Mouse (Mus musculus): ENCODE data around the gene Mgst3. TPM values are rescaled to one million over a fixed set of nuclear protein-coding genes. Genes with fewer than 3 reads are reported as not detected.

Gene Mgst3
- polyA plus RNA-seq, 1 experiment from 2014 or later, result 179 TPM

DNA sequence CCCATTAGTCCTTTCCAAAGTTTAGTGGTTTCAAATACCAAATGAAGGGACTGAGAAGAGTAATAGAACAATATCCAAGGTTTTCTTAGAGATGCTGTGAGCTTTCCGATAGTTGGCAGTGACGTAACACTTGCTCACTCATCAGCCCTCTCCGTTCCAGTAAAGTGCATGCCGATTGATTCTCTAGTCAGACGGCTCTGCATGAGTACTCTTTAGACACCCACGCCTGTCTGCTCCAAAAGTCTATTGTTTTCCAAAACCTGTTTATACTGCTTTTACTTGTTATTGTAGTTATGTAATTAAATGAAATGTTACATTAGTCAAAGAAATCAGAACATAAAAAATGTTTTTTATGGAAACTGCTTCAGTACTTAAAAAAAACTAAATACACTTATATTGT, 64.9 kb downstream of the Mgst3 start:
- Histone ChIP-seq H3K27me3 (ENCODE audit: control insufficient read depth, insufficient read depth, low read length) (no peaks in the 10 kb centered on the region), H3K4me2 (no peak overlapping the region), H3K4me3 (ENCODE audit: low read depth, low read length) (no peak overlapping the region), H3K36me3 (ENCODE audit: control insufficient read depth, insufficient read depth, low read length) (peaks cover 7% of the 10 kb centered on the region), H3K27ac (ENCODE audit: low read depth, low read length) (no peak overlapping the region), H3K4me1 (ENCODE audit: control insufficient read depth, insufficient read depth, low read length) (no peaks in the 10 kb centered on the region), H3K9ac (ENCODE audit: low read depth, low read length) (no peak overlapping the region), H3K9me3 (replicated peaks; ENCODE audit: control insufficient read depth, low read length) (no peaks in the 10 kb centered on the region)
- 87% methylated on average over 6 of the region's 6 CpGs for WGBS (ENCODE audit: insufficient replicate concordance)
- ATAC-seq (replicated peaks; ENCODE audit: insufficient number of reproducible peaks, low FRiP score, low TSS enrichment), result no peak

Small RNAs within 50 kb of the gene (microRNA-seq; reads per million reads assigned to microRNA genes)
- gene Gm25911 (ENCODE audit: borderline number of aligned reads), result 7.5 reads per million, percentile 44 among the genes with 10 or more reads in this experiment

Other genes with a start within 250 kb of the Mgst3 start
- gene Uck2, start 108.5 kb downstream of the Mgst3 start, polyA plus RNA-seq (2014; fragmentation: Nextera tagmentation; extraction: Ambion mirVana), result 66.6 and 71.2 TPM in 2 replicates
- gene Tmco1, start 85.5 kb downstream of the Mgst3 start, polyA plus RNA-seq (2014; fragmentation: Nextera tagmentation; extraction: Ambion mirVana), result 96.1 and 98.9 TPM in 2 replicates
- 35.6 and 35.7 TPM in 2 replicates for gene Aldh9a1, start 43.9 kb downstream of the Mgst3 start, polyA plus RNA-seq (2014; fragmentation: Nextera tagmentation; extraction: Ambion mirVana)
- not detected in 2 replicates for gene Lrrc52, start 72.9 kb upstream of the Mgst3 start, polyA plus RNA-seq (2014; fragmentation: Nextera tagmentation; extraction: Ambion mirVana)
- gene Rxrg, start 204.5 kb upstream of the Mgst3 start, polyA plus RNA-seq (2014; fragmentation: Nextera tagmentation; extraction: Ambion mirVana), result 2.2 and 3.4 TPM in 2 replicates

Measured in heart, embryonic 11.5 days (tissue).